Mouse (Mus musculus): ENCODE results near the gene Nrip2. TPM values are rescaled to one million over a fixed set of nuclear protein-coding genes. Genes with fewer than 3 reads are reported as not detected.
A peak's percentile ranks its signal among the peaks of the same experiment; 100 is the strongest.

Gene Nrip2
- polyA plus RNA-seq, 1 experiment from 2014 or later, result 1.9 TPM

- H3K36me3 ChIP-seq (ENCODE audit: control insufficient read depth, insufficient read depth, low read length), result 0 out of 2 replicates have a peak, but pooled peaks cover 2% of the 10 kb centered on the region
- H3K27ac ChIP-seq (ENCODE audit: low read depth, low read length), result no peak overlapping the region
- H3K27me3 ChIP-seq (ENCODE audit: control insufficient read depth, insufficient read depth, low read length), result no peaks in the 10 kb centered on the region
- 74% methylated on average over 3 of the region's 3 CpGs for WGBS
- no peak overlapping the region for H3K4me3 ChIP-seq (ENCODE audit: low read depth, low read length)
- no peak for ATAC-seq (ENCODE audit: insufficient read depth, low FRiP score, low TSS enrichment)
- no peaks in the 10 kb centered on the region for H3K4me1 ChIP-seq (ENCODE audit: control insufficient read depth, insufficient read depth, low read length)
- no peaks in the 10 kb centered on the region for H3K9me3 ChIP-seq (ENCODE audit: control insufficient read depth, low read length)
- H3K4me2 ChIP-seq (ENCODE audit: low read depth), result no peak overlapping the region
- DNase-seq (ENCODE audit: low spot score), result no peak
- no peak overlapping the region for H3K9ac ChIP-seq (ENCODE audit: low read length)
Observed at GRCm38 (mm10) chr6:128381254-128381653, 17.8 kb upstream of the Nrip2 start.

- DNase-seq (ENCODE audit: low spot score), result no peak
- H3K27me3 ChIP-seq (ENCODE audit: control insufficient read depth, insufficient read depth, low read length), result no peaks in the 10 kb centered on the region
- H3K9me3 ChIP-seq (ENCODE audit: control insufficient read depth, low read length), result no peaks in the 10 kb centered on the region
- 74% methylated on average over 7 of the region's 7 CpGs for WGBS
- H3K4me1 ChIP-seq (ENCODE audit: control insufficient read depth, insufficient read depth, low read length), result no peaks in the 10 kb centered on the region
- ATAC-seq (ENCODE audit: insufficient read depth, low FRiP score, low TSS enrichment), result no peak
- no peak overlapping the region for H3K4me2 ChIP-seq (ENCODE audit: low read depth)
- H3K36me3 ChIP-seq (ENCODE audit: control insufficient read depth, insufficient read depth, low read length), result no peaks in the 10 kb centered on the region
- no peak overlapping the region for H3K27ac ChIP-seq (ENCODE audit: low read depth, low read length)
- H3K4me3 ChIP-seq (ENCODE audit: low read depth, low read length), result no peak overlapping the region
- H3K9ac ChIP-seq (ENCODE audit: low read length), result no peak overlapping the region
Observed at GRCm38 (mm10) chr6:128383752-128384151, 15.3 kb upstream of the Nrip2 start.

- no peak overlapping the region for H3K27ac ChIP-seq (ENCODE audit: low read depth, low read length)
- ATAC-seq (ENCODE audit: insufficient read depth, low FRiP score, low TSS enrichment) (no peak), DNase-seq (ENCODE audit: low spot score) (no peak)
- 81% methylated on average over 1 of the region's 1 CpGs for WGBS
- no peaks in the 10 kb centered on the region for H3K27me3 ChIP-seq (ENCODE audit: control insufficient read depth, insufficient read depth, low read length)
- H3K4me3 ChIP-seq (ENCODE audit: low read depth, low read length), result no peak overlapping the region
- no peaks in the 10 kb centered on the region for H3K36me3 ChIP-seq (ENCODE audit: control insufficient read depth, insufficient read depth, low read length)
- no peak overlapping the region for H3K9ac ChIP-seq (ENCODE audit: low read length)
- H3K9me3 ChIP-seq (ENCODE audit: control insufficient read depth, low read length), result no peaks in the 10 kb centered on the region
- H3K4me2 ChIP-seq (ENCODE audit: low read depth), result no peak overlapping the region
- H3K4me1 ChIP-seq (ENCODE audit: control insufficient read depth, insufficient read depth, low read length), result no peaks in the 10 kb centered on the region
Observed at GRCm38 (mm10) chr6:128385026-128385425, 14.1 kb upstream of the Nrip2 start.

DNA sequence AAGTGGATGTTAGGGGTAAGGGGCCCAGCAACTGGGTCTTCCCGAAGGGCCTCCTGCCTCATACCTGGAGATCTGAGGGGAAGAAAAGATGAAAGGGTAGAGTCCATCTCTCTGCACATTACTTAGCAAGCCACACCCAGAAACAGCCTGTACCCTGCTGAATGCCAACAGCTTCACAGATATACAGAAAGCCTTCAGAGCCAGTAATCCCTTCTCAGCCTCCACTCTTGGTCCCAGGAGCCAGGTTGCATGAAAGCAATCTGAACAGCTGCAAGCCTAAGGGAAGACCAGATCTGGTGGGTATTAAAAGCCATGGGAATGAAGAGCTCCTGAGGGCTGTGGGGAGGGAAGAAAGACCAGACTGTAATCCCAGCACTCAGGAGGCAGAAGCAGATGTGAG lies 9.9 kb upstream of the Nrip2 start:
- no peaks in the 10 kb centered on the region for H3K27me3 ChIP-seq (ENCODE audit: control insufficient read depth, insufficient read depth, low read length)
- no peak overlapping the region for H3K4me3 ChIP-seq (ENCODE audit: low read depth, low read length)
- DNase-seq (ENCODE audit: low spot score) (no peak), ATAC-seq (ENCODE audit: insufficient read depth, low FRiP score, low TSS enrichment) (no peak)
- no peak overlapping the region for H3K27ac ChIP-seq (ENCODE audit: low read depth, low read length)
- no peak overlapping the region for H3K9ac ChIP-seq (ENCODE audit: low read length)
- H3K9me3 ChIP-seq (ENCODE audit: control insufficient read depth, low read length), result no peaks in the 10 kb centered on the region
- 79% methylated on average over 1 of the region's 1 CpGs for WGBS
- no peak overlapping the region for H3K4me2 ChIP-seq (ENCODE audit: low read depth)
- H3K36me3 ChIP-seq (ENCODE audit: control insufficient read depth, insufficient read depth, low read length), result no peaks in the 10 kb centered on the region
- no peaks in the 10 kb centered on the region for H3K4me1 ChIP-seq (ENCODE audit: control insufficient read depth, insufficient read depth, low read length)

- no peak for DNase-seq (ENCODE audit: low spot score)
Observed at GRCm38 (mm10) chr6:128390683-128391082, 8.4 kb upstream of the Nrip2 start.

GRCm38 (mm10) chr6:128397574-128398261 lies 1.4 kb upstream of the Nrip2 start:
- H3K36me3 ChIP-seq (ENCODE audit: control insufficient read depth, insufficient read depth, low read length), result no peaks in the 10 kb centered on the region
- H3K4me2 ChIP-seq (ENCODE audit: low read depth), result no peak overlapping the region
- no peak overlapping the region for H3K4me3 ChIP-seq (ENCODE audit: low read depth, low read length)
- no peaks in the 10 kb centered on the region for H3K27me3 ChIP-seq (ENCODE audit: control insufficient read depth, insufficient read depth, low read length)
- H3K27ac ChIP-seq (ENCODE audit: low read depth, low read length), result no peak overlapping the region
- H3K4me1 ChIP-seq (ENCODE audit: control insufficient read depth, insufficient read depth, low read length), result no peaks in the 10 kb centered on the region
- H3K9ac ChIP-seq (ENCODE audit: low read length), result no peak overlapping the region
- no peaks in the 10 kb centered on the region for H3K9me3 ChIP-seq (ENCODE audit: control insufficient read depth, low read length)
- ATAC-seq (ENCODE audit: insufficient read depth, low FRiP score, low TSS enrichment) (no peak), DNase-seq (ENCODE audit: low spot score) (no peak)
- WGBS, result 78% methylated on average over 7 of the region's 7 CpGs

More at GRCm38 (mm10) chr6:128390683-128391082, 8.4 kb upstream of the Nrip2 start:
- Histone ChIP-seq H3K36me3 (ENCODE audit: control insufficient read depth, insufficient read depth, low read length) (no peaks in the 10 kb centered on the region), H3K9ac (ENCODE audit: low read length) (no peak overlapping the region), H3K4me1 (ENCODE audit: control insufficient read depth, insufficient read depth, low read length) (no peaks in the 10 kb centered on the region), H3K27me3 (ENCODE audit: control insufficient read depth, insufficient read depth, low read length) (no peaks in the 10 kb centered on the region), H3K9me3 (ENCODE audit: control insufficient read depth, low read length) (no peaks in the 10 kb centered on the region), H3K4me3 (ENCODE audit: low read depth, low read length) (no peak overlapping the region), H3K4me2 (ENCODE audit: low read depth) (no peak overlapping the region), H3K27ac (ENCODE audit: low read depth, low read length) (no peak overlapping the region)
- WGBS, result 72% methylated on average over 1 of the region's 1 CpGs
- no peak for ATAC-seq (ENCODE audit: insufficient read depth, low FRiP score, low TSS enrichment)

DNA sequence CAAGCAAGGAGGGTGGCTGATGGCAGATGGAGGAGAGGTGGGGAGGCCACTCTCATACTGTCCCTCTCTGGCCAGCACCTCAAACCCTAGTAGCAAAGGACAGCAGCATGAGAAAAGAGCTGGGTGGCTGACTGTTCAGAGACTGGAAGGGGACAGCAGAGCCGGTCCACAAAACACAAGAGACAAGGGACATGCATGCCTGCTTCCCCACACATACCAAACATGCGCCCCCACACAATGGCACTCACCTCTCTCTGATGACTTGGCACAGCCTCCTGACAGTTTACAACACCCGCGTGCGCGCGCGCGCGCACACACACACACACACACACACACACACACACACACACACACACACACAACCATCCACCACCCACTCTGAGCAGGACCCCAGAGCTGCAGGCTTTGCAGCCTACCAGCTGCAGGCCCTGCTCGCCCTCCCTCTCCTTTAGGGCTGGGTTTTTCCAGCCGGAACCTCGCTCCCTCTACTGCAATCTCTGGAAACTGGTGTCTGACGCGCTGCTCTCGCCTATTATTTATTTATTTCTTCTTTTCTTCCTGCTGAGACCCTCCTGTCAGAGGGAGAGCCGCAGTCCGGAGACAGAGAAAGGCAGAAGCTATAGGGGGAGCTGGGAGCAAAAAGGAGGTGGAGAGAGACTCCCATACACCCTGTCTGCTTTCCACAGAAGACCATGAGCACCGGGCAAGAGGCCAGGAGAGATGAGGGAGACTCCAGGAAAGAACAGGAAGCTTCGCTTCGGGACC lies 507 bp downstream of the Nrip2 start:
- H3K9me3 ChIP-seq (ENCODE audit: control insufficient read depth, low read length), result no peaks in the 10 kb centered on the region
- peak overlapping the region; percentile 10; the same call in 1 of the 2 replicates for H3K9ac ChIP-seq (ENCODE audit: low read length)
- no peak overlapping the region for H3K27ac ChIP-seq (ENCODE audit: low read depth, low read length)
- peak; percentile 27 for DNase-seq (ENCODE audit: low spot score)
- no peak overlapping the region for H3K4me3 ChIP-seq (ENCODE audit: low read depth, low read length)
- WGBS, result 50% methylated on average over 21 of the region's 21 CpGs
- no peaks in the 10 kb centered on the region for H3K27me3 ChIP-seq (ENCODE audit: control insufficient read depth, insufficient read depth, low read length)
- H3K36me3 ChIP-seq (ENCODE audit: control insufficient read depth, insufficient read depth, low read length), result no peaks in the 10 kb centered on the region
- H3K4me2 ChIP-seq (ENCODE audit: low read depth), result peak overlapping the region; percentile 14
- no peak; the same call in 1 of the 2 replicates for ATAC-seq (ENCODE audit: insufficient read depth, low FRiP score, low TSS enrichment)
- no peaks in the 10 kb centered on the region for H3K4me1 ChIP-seq (ENCODE audit: control insufficient read depth, insufficient read depth, low read length)

DNA sequence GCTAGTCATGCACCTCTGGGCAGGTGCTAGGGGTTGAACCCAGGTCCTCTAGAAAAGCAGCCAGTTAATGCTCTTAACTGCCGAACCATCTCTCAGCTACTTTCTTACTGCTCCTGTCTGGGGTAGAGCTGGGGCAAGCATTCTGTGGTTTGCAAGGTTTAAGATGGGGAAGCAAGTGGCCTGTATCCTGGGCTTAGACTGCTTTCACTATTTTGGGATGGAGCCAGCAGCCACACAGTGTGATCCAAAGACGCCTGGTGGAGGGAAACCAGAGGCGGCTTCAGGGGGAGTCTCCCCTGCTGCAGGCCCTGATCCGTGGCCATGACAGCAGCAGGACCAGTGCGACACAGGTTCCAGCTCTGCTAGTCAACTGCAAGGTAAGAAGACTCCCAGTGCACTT lies 5.6 kb downstream of the Nrip2 start:
- H3K4me3 ChIP-seq (ENCODE audit: low read depth, low read length), result no peak overlapping the region
- 71% methylated on average over 5 of the region's 5 CpGs for WGBS
- no peak overlapping the region for H3K4me2 ChIP-seq (ENCODE audit: low read depth)
- H3K36me3 ChIP-seq (ENCODE audit: control insufficient read depth, insufficient read depth, low read length), result peaks cover 9% of the 10 kb centered on the region
- H3K9me3 ChIP-seq (ENCODE audit: control insufficient read depth, low read length), result no peaks in the 10 kb centered on the region
- H3K27me3 ChIP-seq (ENCODE audit: control insufficient read depth, insufficient read depth, low read length), result no peaks in the 10 kb centered on the region
- no peaks in the 10 kb centered on the region for H3K4me1 ChIP-seq (ENCODE audit: control insufficient read depth, insufficient read depth, low read length)
- DNase-seq (ENCODE audit: low spot score) (no peak), ATAC-seq (ENCODE audit: insufficient read depth, low FRiP score, low TSS enrichment) (no peak)
- H3K9ac ChIP-seq (ENCODE audit: low read length), result no peak overlapping the region
- no peak overlapping the region for H3K27ac ChIP-seq (ENCODE audit: low read depth, low read length)
